Mouse (Mus musculus): ENCODE results near the gene Casp14.

Gene Casp14

GRCm38 (mm10) chr10:78664546-78664945, 53.5 kb downstream of the Casp14 start:
- no peak for DNase-seq
